Mouse (Mus musculus): ENCODE results near the gene Neurl1a. TPM values are rescaled to one million over a fixed set of nuclear protein-coding genes. Genes with fewer than 3 reads are reported as not detected.

Gene Neurl1a
- polyA plus RNA-seq, 1 experiment, result 77.8 TPM

GRCm38 (mm10) chr19:47240957-47241356, 62.3 kb downstream of the Neurl1a start:
- no peaks in the 10 kb centered on the region for H3K27me3 ChIP-seq (ENCODE audit: control insufficient read depth, insufficient read depth, low read length)
- H3K4me3 ChIP-seq (replicated peaks; ENCODE audit: insufficient read depth, low read depth, low read length), result no peak overlapping the region
- DNase-seq, result no peak
- no peak overlapping the region for H3K27ac ChIP-seq (ENCODE audit: insufficient read depth, low read length)
- no peak for TF ChIP-seq POLR2A (IDR thresholded peaks at IDR 0.05; ENCODE audit: borderline replicate concordance, insufficient read depth, low read length)
- 78% methylated on average over 7 of the region's 7 CpGs for WGBS
- H3K4me1 ChIP-seq (ENCODE audit: control insufficient read depth, insufficient read depth, low read length), result peaks cover 52% of the 10 kb centered on the region

GRCm38 (mm10) chr19:47242227-47242626, 63.6 kb downstream of the Neurl1a start:
- TF ChIP-seq POLR2A (IDR thresholded peaks at IDR 0.05; ENCODE audit: borderline replicate concordance, insufficient read depth, low read length) (no peak), CTCF (IDR thresholded peaks at IDR 0.05; ENCODE audit: borderline replicate concordance, insufficient read depth, low read depth, low read length) (no peak)
- Histone ChIP-seq H3K27ac (ENCODE audit: insufficient read depth, low read length) (no peak overlapping the region), H3K4me1 (ENCODE audit: control insufficient read depth, insufficient read depth, low read length) (peaks cover 41% of the 10 kb centered on the region), H3K4me3 (replicated peaks; ENCODE audit: insufficient read depth, low read depth, low read length) (no peak overlapping the region), H3K27me3 (ENCODE audit: control insufficient read depth, insufficient read depth, low read length) (no peaks in the 10 kb centered on the region)
- 84% methylated on average over 4 of the region's 4 CpGs for WGBS
- DNase-seq, result no peak

- Histone ChIP-seq H3K27ac (ENCODE audit: insufficient read depth, low read length) (no peak overlapping the region), H3K4me1 (ENCODE audit: control insufficient read depth, insufficient read depth, low read length) (peaks cover 34% of the 10 kb centered on the region), H3K27me3 (ENCODE audit: control insufficient read depth, insufficient read depth, low read length) (no peaks in the 10 kb centered on the region), H3K4me3 (replicated peaks; ENCODE audit: insufficient read depth, low read depth, low read length) (no peak overlapping the region)
- DNase-seq, result no peak
- WGBS, result 48% methylated on average over 8 of the region's 8 CpGs
- TF ChIP-seq CTCF (IDR thresholded peaks at IDR 0.05; ENCODE audit: borderline replicate concordance, insufficient read depth, low read depth, low read length), result no peak
Observed at GRCm38 (mm10) chr19:47245512-47245911, 66.9 kb downstream of the Neurl1a start.

- Histone ChIP-seq H3K27ac (ENCODE audit: insufficient read depth, low read length) (no peak overlapping the region), H3K4me3 (replicated peaks; ENCODE audit: insufficient read depth, low read depth, low read length) (no peak overlapping the region), H3K4me1 (ENCODE audit: control insufficient read depth, insufficient read depth, low read length) (peaks cover 41% of the 10 kb centered on the region), H3K27me3 (ENCODE audit: control insufficient read depth, insufficient read depth, low read length) (no peaks in the 10 kb centered on the region)
- no peak for TF ChIP-seq POLR2A (IDR thresholded peaks at IDR 0.05; ENCODE audit: borderline replicate concordance, insufficient read depth, low read length)
- no peak for TF ChIP-seq CTCF (IDR thresholded peaks at IDR 0.05; ENCODE audit: borderline replicate concordance, insufficient read depth, low read depth, low read length)
- WGBS, result 51% methylated on average over 11 of the region's 11 CpGs
- no peak for DNase-seq
Observed at GRCm38 (mm10) chr19:47247791-47248190, 69.2 kb downstream of the Neurl1a start.

- H3K27ac ChIP-seq (ENCODE audit: insufficient read depth, low read length), result no peak overlapping the region
- 84% methylated on average over 7 of the region's 7 CpGs for WGBS
- no peak overlapping the region for H3K4me3 ChIP-seq (replicated peaks; ENCODE audit: insufficient read depth, low read depth, low read length)
- H3K27me3 ChIP-seq (ENCODE audit: control insufficient read depth, insufficient read depth, low read length), result no peaks in the 10 kb centered on the region
- H3K4me1 ChIP-seq (ENCODE audit: control insufficient read depth, insufficient read depth, low read length), result peaks cover 40% of the 10 kb centered on the region
- TF ChIP-seq POLR2A (IDR thresholded peaks at IDR 0.05; ENCODE audit: borderline replicate concordance, insufficient read depth, low read length), result no peak
- TF ChIP-seq CTCF (IDR thresholded peaks at IDR 0.05; ENCODE audit: borderline replicate concordance, insufficient read depth, low read depth, low read length), result no peak
- no peak for DNase-seq
Observed at GRCm38 (mm10) chr19:47248296-47248695, 69.7 kb downstream of the Neurl1a start.

- no peaks in the 10 kb centered on the region for H3K27me3 ChIP-seq (ENCODE audit: control insufficient read depth, insufficient read depth, low read length)
- DNase-seq, result peak in 1 of 2 experiments; percentile 61
- 39% methylated on average over 16 of the region's 16 CpGs for WGBS
- peaks cover 41% of the 10 kb centered on the region for H3K4me1 ChIP-seq (ENCODE audit: control insufficient read depth, insufficient read depth, low read length)
- H3K4me3 ChIP-seq (replicated peaks; ENCODE audit: insufficient read depth, low read depth, low read length), result no peak overlapping the region
- no peak for TF ChIP-seq CTCF (IDR thresholded peaks at IDR 0.05; ENCODE audit: borderline replicate concordance, insufficient read depth, low read depth, low read length)
- no peak for TF ChIP-seq POLR2A (IDR thresholded peaks at IDR 0.05; ENCODE audit: borderline replicate concordance, insufficient read depth, low read length)
- peak overlapping the region; percentile 18; the same call in 1 of the 2 replicates for H3K27ac ChIP-seq (ENCODE audit: insufficient read depth, low read length)
Observed at GRCm38 (mm10) chr19:47248906-47249568, 70.4 kb downstream of the Neurl1a start.

GRCm38 (mm10) chr19:47250931-47251330, 72.3 kb downstream of the Neurl1a start:
- WGBS, result 30% methylated on average over 6 of the region's 6 CpGs
- no peak for TF ChIP-seq POLR2A (IDR thresholded peaks at IDR 0.05; ENCODE audit: borderline replicate concordance, insufficient read depth, low read length)
- TF ChIP-seq CTCF (IDR thresholded peaks at IDR 0.05; ENCODE audit: borderline replicate concordance, insufficient read depth, low read depth, low read length), result no peak
- peak in 1 of 2 experiments; percentile 39 for DNase-seq
- Histone ChIP-seq H3K4me3 (replicated peaks; ENCODE audit: insufficient read depth, low read depth, low read length) (no peak overlapping the region), H3K4me1 (ENCODE audit: control insufficient read depth, insufficient read depth, low read length) (peaks cover 34% of the 10 kb centered on the region), H3K27ac (ENCODE audit: insufficient read depth, low read length) (no peak overlapping the region), H3K27me3 (ENCODE audit: control insufficient read depth, insufficient read depth, low read length) (no peaks in the 10 kb centered on the region)

- H3K27ac ChIP-seq (ENCODE audit: insufficient read depth, low read length), result no peak overlapping the region
- no peak overlapping the region for H3K4me3 ChIP-seq (replicated peaks; ENCODE audit: insufficient read depth, low read depth, low read length)
- WGBS, result 25% methylated on average over 90 of the region's 90 CpGs
- H3K4me1 ChIP-seq (ENCODE audit: control insufficient read depth, insufficient read depth, low read length), result peaks cover 34% of the 10 kb centered on the region
- TF ChIP-seq POLR2A (IDR thresholded peaks at IDR 0.05; ENCODE audit: borderline replicate concordance, insufficient read depth, low read length), result no peak
- no peak for TF ChIP-seq CTCF (IDR thresholded peaks at IDR 0.05; ENCODE audit: borderline replicate concordance, insufficient read depth, low read depth, low read length)
- peak in 1 of 2 experiments; percentile 34 for DNase-seq
- no peaks in the 10 kb centered on the region for H3K27me3 ChIP-seq (ENCODE audit: control insufficient read depth, insufficient read depth, low read length)
Observed at GRCm38 (mm10) chr19:47253053-47253628, 74.5 kb downstream of the Neurl1a start.
